Mouse (Mus musculus): ENCODE measurements around the gene Itga1.

The Itga1 gene

DNA sequence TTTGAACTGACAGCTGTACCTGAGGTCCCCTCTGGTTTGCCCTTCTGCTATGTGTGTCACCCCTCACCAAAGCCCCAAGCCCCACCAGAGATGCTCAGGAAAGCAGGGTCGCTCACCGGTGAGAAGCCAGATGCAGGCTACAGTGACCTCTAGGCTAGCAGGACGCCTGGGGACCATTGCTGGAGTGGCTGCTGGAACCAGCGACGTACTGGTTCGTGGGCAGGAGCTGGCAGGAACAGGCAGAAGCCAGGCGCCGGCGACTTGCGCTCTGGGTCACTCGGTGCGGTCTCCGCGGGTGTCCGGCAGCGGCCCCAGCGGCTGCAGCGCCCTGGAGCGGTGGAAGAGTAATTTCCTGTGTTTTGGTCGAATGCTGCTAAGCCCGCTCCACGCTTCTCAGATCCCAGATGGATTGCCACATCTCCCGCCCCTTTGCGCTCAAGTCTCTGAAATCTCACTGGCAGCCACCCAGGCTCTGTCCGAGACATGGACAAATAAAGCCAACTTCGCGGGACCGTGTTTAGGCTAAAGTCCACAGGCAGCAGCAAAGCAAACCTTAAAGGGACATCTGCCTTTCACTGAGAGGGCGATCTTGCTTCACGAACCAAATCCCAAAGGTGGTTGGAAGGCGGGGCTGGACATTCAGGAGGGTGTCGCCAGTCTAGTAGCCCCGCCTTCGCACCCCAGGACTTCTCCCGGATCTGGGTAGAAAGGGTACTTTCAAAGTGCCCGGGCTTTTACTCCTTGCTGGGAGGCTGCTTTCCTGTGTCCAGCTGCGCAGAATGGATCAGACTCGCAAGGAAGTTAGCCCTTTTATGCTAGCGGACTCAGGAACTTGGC is at the start of gene Itga1, which contains the start of gene Gm49395:
Gene Itga1 (minus strand): TSS at position 610 of the 837 bp plus-strand sequence.
Gene Gm49395 (minus strand): TSS at position 567 of the 837 bp plus-strand sequence.
- DNase-seq (ENCODE audit: low read depth), result no peak

DNA sequence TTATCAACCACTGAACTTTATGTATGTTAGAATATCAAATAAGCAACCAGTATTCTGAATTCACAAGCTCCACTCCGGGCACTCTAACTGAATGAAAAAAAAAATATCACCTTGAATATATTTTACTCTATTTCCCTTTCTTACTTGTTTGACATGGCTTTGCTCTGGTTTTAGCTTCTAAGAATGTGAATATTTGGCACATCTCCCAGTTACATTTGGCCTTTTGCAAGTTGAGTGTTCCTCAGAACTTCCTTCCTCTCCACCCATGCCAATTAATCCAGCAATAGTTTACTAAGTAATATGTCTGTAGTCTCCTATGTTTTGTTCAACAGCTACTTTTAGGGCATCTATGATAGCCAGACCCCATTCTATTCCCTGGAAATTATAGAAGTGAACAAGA is 48.8 kb upstream of the Itga1 start:
- no peak for DNase-seq (ENCODE audit: low read depth)

DNA sequence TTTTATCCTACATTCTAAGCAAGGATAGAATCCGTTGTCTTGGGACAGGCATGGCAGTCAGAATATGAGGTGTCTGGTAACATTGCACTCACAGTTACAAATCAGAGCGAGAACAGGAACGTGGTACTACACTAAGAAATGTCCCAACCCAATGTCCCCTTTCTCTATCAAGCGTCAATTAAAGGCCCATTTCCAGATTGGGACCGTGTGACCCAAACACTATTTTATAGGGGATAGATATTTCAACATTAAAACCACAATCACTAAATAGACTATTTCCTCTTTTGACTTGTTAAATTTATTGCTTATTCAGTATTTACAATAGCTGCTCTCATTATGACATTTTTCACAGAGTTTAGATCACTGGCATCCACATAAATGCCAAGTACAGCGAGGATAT is 48.1 kb upstream of the Itga1 start:
- DNase-seq (ENCODE audit: low read depth), result no peak

DNA sequence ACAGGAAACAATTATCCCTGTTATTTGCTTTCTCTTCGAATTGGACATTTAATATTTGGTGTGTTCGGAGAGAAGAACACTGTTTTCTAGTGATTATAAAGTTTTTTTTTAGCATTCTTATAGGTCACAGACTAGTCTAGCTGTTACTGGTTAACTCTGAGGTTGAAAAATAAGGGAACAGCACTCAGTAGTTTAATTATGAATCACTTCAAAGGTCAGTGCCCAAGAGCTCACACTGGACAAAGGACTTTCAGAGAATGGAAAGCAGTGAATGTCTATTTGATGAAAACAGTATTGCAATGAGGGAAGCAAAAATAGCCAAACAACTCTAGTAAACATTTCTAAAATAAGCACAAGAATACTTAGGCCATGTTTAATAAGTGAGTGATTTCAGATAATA is 41.8 kb upstream of the Itga1 start:
- no peak for DNase-seq (ENCODE audit: low read depth)

DNA sequence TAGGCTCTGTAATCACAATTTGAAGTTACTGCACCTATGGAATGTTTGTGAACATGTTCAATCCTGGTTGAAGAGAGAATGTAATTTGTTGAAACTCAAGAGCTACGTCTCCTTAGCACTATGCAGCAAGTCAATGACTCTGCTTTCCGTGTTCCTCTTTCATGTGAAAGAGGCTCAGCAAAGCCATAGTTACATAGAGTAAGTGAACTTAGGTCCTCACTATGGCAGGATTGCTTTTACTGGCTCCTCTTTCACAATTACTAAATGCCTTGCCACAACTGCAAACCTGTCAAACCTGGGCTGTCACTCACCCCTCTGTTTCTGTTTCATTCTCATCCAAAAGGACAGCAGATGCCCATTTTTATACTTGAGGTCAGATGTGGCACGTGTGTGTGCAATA is 40.3 kb upstream of the Itga1 start:
- DNase-seq (ENCODE audit: low read depth), result no peak

DNA sequence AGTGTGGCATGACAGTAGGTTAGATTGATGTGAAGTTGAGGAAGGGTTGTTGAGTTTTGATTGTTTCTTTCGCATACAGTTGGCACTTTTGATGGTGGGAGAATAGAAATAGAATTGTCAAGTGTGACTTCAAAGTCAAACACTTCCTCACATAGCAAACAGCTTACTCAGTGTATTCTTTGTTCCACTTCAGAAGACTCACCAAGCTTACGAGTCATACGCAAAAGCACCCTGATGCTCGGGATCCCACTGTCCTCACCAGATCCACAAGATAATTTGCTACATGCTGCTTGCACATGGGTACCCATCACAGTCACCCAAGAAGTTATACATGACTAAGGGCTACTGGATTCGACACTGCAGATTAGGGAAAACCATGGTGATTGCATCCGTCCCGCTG is 36.7 kb upstream of the Itga1 start:
- DNase-seq (ENCODE audit: low read depth), result no peak

DNA sequence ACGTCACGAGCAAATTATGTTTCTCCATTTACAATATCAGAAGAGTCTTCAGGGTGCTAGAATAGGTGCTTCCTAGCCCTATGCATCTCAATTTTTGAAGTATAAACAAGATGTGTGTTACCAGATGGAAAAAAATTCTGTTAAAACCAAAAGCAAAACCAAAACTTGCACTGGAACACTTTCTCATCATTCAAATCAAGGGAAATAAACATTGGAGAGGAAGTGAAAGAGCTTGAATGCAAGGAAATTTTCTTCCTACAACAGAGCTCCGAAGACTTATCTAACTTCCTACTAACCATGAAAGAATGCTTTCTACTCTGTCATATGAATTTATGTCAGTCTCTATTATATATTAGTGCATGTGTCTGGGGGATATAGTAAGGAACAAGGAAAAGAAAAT is 35.0 kb upstream of the Itga1 start:
- DNase-seq (ENCODE audit: low read depth), result no peak

DNA sequence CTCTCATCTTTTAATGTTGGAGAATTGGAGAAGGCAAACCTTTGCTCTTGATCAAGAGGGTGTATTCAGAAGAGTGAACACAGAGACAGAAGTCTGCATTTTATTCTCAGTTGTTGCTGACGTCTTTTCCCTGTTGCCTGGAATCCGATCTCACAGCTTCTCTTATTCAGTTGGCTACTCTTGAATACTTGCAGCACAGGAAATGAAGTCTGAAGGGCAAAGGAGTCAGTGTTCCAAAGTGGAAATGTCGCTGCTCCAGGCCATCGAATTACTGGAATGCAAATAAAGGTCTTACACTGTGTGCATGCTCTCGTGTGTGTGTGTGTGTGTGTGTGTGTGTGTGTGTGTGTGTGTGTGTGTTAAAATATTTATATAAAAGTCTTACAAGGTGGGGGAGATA is 30.7 kb upstream of the Itga1 start:
- no peak for DNase-seq (ENCODE audit: low read depth)

DNA sequence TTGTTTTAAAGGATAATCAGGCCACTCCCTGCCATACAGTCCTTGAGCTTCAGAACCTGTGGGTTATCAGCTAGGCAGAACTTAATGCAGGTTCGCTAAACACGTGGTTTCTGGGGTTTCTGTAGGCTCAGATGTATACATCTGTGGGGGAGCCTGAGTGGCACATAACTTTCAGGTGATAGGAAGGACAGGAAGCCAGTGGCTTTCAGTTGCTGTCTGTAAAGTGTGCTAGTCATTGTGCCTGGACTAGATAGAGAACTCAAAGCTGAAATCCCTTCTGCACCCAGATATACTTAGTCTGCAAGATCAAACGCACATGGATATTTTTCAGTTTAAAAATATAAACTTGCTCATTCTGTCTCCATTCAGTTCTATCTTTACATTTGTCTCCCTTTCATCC is 29.6 kb upstream of the Itga1 start:
- no peak for DNase-seq (ENCODE audit: low read depth)

DNA sequence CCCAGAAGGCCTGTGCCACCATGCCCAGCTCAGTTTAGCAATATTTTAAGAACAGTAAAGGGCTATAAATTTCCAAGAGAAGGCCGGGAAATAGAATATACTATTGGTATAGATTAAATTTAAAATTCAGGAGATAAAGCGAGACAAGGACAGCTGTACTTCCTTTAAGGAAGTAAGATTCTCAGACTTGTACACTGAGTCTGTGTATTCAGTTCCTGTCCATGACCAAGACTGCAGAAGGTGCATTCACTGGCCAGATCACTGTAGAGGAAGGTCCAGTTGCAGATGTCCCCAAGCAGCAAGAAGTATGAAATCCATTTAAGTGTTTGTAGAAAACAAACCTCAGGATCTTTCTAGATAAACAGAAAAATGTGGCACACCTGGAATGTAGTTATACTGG is 28.3 kb upstream of the Itga1 start:
- no peak for DNase-seq (ENCODE audit: low read depth)

DNA sequence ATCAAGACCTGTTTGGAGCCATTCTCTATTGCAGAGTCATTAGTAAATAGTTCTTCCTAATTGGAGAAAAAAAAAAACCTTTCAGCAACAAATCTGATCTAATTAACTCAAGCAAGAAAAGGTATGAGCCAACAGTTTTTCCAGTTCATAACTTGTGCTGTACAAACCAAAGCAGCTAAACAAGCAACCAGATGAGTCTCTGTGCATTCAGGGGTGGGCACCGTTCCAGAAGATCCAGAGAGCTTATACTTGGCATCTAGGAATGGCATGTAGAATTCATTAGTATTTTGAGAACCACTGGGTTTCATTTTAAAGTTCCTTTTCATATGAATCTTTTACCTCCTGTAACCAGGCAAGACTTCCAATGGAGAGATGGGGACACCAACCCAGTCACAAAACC is 26.1 kb upstream of the Itga1 start:
- DNase-seq (ENCODE audit: low read depth), result no peak

DNA sequence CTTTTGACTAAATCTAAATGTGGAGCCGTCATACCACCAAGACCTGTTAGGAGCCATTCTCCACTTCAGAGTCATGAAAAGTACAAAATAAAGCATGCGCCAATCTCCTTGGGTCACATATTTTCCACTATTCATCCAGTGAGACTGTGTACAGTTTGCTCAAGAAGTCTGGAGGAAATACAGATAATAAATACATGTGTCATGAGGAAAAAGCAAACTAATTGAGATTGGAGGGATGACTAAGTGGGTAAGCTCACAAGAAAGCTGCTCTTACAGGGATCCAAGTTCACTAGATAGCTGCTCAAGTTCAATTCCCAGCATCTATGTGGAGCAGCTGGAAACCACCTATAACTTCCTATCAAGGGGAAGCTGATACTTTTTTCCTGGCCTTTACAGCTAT is 24.8 kb upstream of the Itga1 start:
- no peak for DNase-seq (ENCODE audit: low read depth)

DNA sequence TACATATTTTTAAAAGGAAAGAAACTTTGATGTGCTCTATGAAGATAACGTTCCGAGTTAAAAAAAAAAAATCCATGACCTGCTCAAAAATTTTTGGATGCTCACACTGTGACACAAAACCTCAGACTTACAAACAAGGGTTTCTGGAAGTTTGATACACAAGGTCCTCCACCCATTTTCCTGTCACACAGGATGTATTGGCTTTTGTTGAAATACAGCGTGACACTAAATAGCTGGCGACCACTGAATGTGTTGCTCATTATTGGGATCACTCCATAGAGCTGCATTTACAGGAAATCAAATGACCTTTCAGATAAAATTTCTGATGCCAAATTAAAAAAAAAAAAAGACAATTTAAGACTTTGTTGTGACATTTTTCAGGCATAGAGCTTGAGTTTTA is 23.4 kb upstream of the Itga1 start:
- no peak for DNase-seq (ENCODE audit: low read depth)

DNA sequence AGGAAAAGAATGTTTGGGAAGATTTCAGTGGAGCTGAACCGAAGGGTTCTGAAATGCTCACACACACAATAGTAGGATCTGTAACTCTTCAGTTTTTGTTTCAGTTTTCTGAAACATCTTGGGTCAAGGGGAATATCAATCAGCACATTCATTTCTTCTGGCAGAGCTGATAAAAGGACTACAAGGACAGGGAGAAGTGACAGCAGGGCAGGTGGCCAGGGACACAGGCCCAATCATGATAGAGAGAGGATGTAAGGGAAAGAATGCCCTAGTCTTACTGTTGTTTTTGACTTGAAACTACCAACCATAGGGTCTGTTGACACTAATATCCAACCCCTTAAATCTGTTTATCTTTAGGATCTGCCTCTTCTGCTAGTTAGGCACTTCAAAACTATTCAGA is 22.8 kb upstream of the Itga1 start:
- DNase-seq (ENCODE audit: low read depth), result no peak

DNA sequence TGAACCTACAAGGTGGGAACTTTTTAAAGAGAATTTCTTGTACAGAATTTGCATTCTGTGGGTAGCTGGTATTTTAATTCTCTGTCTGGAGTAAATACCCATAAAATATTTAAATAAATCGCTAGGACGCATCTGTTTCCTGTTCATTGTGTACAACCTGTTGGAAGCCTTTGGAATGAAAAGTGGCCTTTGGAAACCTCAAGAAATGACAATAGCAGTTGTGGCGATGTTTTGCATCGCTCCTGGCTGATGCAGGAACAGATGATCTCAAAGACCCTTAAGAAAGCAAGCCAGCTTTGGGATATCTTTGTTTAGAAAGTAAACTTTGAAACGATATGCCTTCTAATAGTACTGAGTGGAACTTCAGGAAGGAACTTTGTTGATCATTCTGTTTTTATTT is 17.0 kb upstream of the Itga1 start:
- DNase-seq (ENCODE audit: low read depth), result no peak

DNA sequence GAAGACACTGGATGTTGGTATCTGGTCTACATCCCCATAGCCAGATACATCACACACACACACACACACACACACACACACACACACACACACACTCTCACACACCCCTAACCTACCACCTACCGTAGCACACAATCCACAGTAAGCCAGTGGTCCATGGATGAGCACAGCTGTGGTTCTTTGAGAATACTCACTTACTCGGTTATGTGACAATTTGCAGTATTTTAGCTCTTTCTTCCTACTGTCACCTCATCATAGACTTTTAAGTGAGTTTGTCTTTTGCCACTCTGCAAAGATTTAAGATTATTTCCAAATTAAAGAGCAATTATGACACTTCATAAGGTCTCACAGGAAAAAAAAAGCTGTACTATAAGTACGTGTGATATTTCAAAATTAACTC is 16.4 kb upstream of the Itga1 start:
- no peak for DNase-seq (ENCODE audit: low read depth)

DNA sequence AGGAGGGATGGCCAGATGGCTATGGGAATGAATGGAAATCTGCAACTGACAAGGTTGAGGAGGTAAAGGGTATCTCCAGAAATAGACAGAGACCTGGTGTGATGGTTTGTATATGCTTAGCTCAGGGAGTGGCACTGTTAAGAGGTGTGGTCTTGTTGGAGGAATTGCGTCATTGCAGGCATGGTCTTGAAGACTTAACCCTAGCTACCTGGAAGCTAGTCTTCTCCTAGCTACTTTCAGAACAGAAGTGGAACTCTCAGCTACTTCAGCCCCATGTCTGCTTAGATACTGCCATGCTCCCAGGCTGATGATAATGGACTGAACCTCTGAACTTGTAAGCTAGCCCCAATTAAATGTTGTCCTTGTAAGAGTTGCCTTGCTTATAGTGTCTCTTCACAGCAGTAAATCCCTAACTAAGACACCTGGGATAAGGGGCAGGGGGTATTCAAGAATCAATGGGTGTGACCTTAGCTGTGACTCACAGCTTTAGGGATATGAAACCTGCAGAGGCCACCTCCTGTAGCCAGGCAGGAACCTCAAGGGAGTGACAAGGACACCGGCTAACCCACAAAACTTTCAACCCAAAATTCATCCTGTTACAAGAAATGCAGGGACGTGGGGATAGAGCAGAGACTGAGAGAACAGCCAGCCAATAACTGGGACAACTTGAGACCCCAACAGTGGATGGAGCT is 15.3 kb upstream of the Itga1 start:
- DNase-seq (ENCODE audit: low read depth), result no peak

DNA sequence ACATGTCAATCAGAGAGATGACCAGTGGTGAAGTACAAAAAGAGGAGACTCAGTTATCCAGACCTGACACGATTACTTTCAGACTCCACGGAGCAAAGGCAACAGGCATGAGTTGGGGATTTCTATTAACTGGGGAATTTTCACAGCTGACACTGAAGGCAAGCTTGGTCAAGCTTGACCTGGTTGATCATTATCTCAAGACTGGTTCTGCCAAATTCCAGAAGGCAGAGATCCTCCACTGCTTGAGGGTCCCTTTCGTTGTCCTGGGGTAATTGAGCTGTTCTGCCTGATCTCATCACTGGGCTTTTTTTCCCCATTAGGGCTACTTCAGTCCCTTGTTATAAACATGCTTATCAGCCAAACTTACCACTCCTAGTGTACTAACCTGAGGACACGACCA is 7.9 kb upstream of the Itga1 start:
- no peak for DNase-seq (ENCODE audit: low read depth)

DNA sequence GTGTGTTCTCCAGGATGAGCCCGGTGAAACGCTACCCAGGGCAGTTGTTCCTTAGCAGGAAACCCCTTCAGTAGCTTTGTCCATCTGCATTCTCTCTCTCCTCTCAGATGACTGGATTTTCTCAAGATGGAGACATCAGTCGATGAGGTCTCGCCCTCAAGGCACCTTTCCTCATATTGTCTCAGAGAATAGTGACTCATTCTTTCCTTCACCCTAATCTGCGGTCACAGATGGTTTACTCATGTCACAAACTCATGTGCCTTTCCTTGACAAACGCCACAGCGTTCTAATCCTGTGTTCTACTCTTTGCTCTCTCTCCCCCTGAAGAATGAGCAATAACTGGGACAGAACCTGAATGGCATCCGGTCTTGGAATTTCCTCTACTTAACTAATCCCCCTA is 5.7 kb upstream of the Itga1 start:
- no peak for DNase-seq (ENCODE audit: low read depth)

DNA sequence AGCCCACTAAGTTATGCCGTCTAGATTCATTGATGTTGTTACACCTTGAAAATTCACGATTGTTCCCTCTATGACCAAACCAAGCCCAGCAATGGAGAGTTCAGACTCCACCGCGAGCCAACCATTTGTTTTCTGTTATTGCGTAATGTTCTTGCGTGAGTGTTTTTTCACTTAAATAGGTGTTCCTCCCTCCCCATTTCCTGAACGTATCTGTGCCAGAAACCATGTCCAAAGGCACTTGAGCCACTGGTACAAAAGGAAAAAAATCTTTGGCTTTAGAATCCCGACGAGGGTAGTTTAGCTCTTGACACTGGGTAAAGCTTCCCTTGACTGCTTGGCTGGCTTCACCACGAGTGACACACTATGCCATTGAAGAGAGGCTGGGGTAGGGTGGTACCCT is 4.4 kb upstream of the Itga1 start:
- DNase-seq (ENCODE audit: low read depth), result no peak

DNA sequence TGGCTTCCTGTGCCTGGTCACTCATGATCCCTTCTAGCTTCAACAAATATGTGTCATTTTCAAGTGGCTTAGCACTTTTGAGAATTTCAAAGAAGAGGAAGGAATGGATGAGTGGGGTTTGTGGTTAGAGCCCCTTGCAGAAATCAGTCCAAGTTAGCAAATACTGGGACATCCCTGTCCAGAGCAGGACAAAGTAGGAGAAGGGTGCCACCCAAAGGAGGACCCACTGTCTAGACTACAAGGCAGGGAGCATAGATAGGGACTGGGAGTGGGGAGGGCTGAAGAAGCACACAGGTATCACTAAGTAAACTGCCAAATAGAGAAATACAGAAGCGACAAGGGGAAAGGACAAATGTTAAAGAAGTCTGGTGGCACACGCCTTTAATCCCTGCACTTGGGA is 990 bp upstream of the Itga1 start:
- DNase-seq (ENCODE audit: low read depth), result no peak

DNA sequence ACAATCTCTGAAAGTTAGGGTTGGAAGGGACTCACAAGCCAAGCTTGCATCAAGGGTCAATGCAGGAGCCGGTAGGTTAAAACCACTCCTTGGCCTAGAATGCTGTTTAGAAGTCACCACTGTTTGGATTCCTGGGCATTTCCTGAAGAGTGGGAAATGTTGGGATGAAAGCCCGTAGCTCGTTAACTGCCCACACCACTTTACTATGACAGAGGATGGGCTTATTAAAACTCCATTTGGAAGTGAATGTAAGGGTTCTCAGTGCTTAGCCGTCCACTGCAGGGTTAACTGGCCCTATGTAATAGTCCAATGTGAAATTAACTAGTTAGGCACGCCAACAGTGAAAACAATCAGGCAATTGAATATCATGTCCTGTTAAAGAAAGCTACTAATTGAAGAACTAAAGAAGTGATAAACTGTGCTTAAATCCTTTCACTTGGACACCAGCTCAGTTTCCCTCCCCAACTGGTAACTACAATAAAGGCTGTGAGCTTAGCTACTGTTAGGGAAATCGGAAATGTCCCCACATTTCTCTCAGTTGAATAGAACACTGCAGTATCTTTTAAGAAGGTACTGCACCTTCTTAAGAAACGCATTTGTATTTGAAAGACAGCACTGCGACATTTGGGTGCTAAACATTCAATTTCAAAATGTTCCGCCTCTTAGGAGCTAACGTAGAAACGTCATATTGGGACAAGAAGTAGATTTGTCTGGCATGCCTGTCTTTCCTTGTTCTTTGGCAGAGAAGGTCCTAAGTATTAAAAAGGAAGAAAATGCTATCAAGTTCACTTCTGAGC is 1.2 kb downstream of the Itga1 start:
- no peak for DNase-seq (ENCODE audit: low read depth)

DNA sequence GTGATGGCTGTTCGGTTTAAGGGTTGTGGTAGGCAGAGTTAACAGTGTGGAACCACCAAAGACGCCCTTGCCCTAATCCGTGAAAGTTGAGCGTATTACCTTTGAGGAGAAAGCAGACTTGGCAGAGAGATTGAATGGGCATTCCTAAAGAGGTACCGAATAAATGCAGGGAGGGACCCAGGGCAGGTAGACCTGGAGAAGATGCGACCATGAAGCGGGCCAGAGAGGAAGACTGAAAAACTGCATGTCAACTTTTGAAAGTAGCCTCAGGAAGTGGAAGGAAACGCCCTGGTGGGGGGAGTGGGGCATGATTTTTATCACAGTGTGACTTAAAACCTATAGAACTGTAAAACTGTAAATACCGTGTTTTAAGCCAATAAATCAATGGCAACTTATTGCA is 2.4 kb downstream of the Itga1 start:
- DNase-seq (ENCODE audit: low read depth), result no peak
